Mouse (Mus musculus): ENCODE results near the gene Omd. TPM values are rescaled to one million over a fixed set of nuclear protein-coding genes. Genes with fewer than 3 reads are reported as not detected.
"Not testable (repeated sequence)": the region's sequence is repeated elsewhere in the genome, so short reads cannot be mapped to it uniquely, and the experiment has no call there.

Omd gene
- polyA plus RNA-seq, 1 experiment from 2014 or later: 0.45 TPM

GRCm38 (mm10) chr13:49571418-49571817, 10.8 kb upstream of the Omd start:
- H3K36me3 ChIP-seq (ENCODE audit: control insufficient read depth, insufficient read depth, low read length): no peaks in the 10 kb centered on the region
- H3K4me1 ChIP-seq (ENCODE audit: control insufficient read depth in 2 of 2, insufficient read depth in 2 of 2, low read length in 2 of 2): no peaks in the 10 kb centered on the region
- WGBS: 72% methylated on average over 2 of the region's 2 CpGs
- H3K9me3 ChIP-seq (ENCODE audit: control insufficient read depth, low read length): no peaks in the 10 kb centered on the region
- H3K27me3 ChIP-seq (ENCODE audit: control insufficient read depth, insufficient read depth, low read length): no peaks in the 10 kb centered on the region
- no peak overlapping the region for H3K9ac ChIP-seq (ENCODE audit: low read length)
- ATAC-seq (ENCODE audit: insufficient number of reproducible peaks, insufficient read depth, low FRiP score, low read depth): no peak
- no peak overlapping the region for H3K27ac ChIP-seq (replicated peaks in 1 of 2; ENCODE audit: control insufficient read depth in 1 of 2, insufficient read depth in 1 of 2, low read depth in 2 of 2, low read length in 2 of 2)
- no peak overlapping the region for H3K4me3 ChIP-seq (ENCODE audit: control insufficient read depth in 1 of 2, insufficient read depth in 1 of 2, low read depth in 1 of 2, low read length in 2 of 2)
- no peak overlapping the region for H3K4me2 ChIP-seq (ENCODE audit: low read length)

- H3K4me1 ChIP-seq (ENCODE audit: control insufficient read depth in 2 of 2, insufficient read depth in 2 of 2, low read length in 2 of 2): peaks cover 0 to 3% of the 10 kb centered on the region in 2 experiments; a peak in 1 of 4 replicates
- no peak overlapping the region for H3K9ac ChIP-seq (ENCODE audit: low read length)
- H3K27me3 ChIP-seq (ENCODE audit: control insufficient read depth, insufficient read depth, low read length): no peaks in the 10 kb centered on the region
- no peaks in the 10 kb centered on the region for H3K36me3 ChIP-seq (ENCODE audit: control insufficient read depth, insufficient read depth, low read length)
- H3K4me3 ChIP-seq (ENCODE audit: control insufficient read depth in 1 of 2, insufficient read depth in 1 of 2, low read depth in 1 of 2, low read length in 2 of 2): no peak overlapping the region
- H3K27ac ChIP-seq (replicated peaks in 1 of 2; ENCODE audit: control insufficient read depth in 1 of 2, insufficient read depth in 1 of 2, low read depth in 2 of 2, low read length in 2 of 2): 0 out of 4 replicates have a peak overlapping the region, but pooled peaks of 1 of the 2 experiments have one; percentile 33
- no peaks in the 10 kb centered on the region for H3K9me3 ChIP-seq (ENCODE audit: control insufficient read depth, low read length)
- no peak for ATAC-seq (ENCODE audit: insufficient number of reproducible peaks, insufficient read depth, low FRiP score, low read depth)
- H3K4me2 ChIP-seq (ENCODE audit: low read length): no peak overlapping the region
Observed at GRCm38 (mm10) chr13:49583859-49584258, 1.6 kb downstream of the Omd start.

GRCm38 (mm10) chr13:49584307-49585005, 2.2 kb downstream of the Omd start:
- H3K4me1 ChIP-seq (ENCODE audit: control insufficient read depth in 2 of 2, insufficient read depth in 2 of 2, low read length in 2 of 2): peaks cover 0 to 3% of the 10 kb centered on the region in 2 experiments; a peak in 1 of 4 replicates
- no peaks in the 10 kb centered on the region for H3K9me3 ChIP-seq (ENCODE audit: control insufficient read depth, low read length)
- no peak overlapping the region for H3K4me3 ChIP-seq (ENCODE audit: control insufficient read depth in 1 of 2, insufficient read depth in 1 of 2, low read depth in 1 of 2, low read length in 2 of 2)
- H3K4me2 ChIP-seq (ENCODE audit: low read length): no peak overlapping the region
- 0 out of 4 replicates have a peak overlapping the region, but pooled peaks of 1 of the 2 experiments have one; percentile 33 for H3K27ac ChIP-seq (replicated peaks in 1 of 2; ENCODE audit: control insufficient read depth in 1 of 2, insufficient read depth in 1 of 2, low read depth in 2 of 2, low read length in 2 of 2)
- no peak overlapping the region for H3K9ac ChIP-seq (ENCODE audit: low read length)
- WGBS: 75% methylated on average over 8 of the region's 8 CpGs
- ATAC-seq (ENCODE audit: insufficient number of reproducible peaks, insufficient read depth, low FRiP score, low read depth): no peak
- no peaks in the 10 kb centered on the region for H3K27me3 ChIP-seq (ENCODE audit: control insufficient read depth, insufficient read depth, low read length)
- H3K36me3 ChIP-seq (ENCODE audit: control insufficient read depth, insufficient read depth, low read length): no peaks in the 10 kb centered on the region

- H3K9ac ChIP-seq (ENCODE audit: low read length): no peak overlapping the region
- 0 out of 4 replicates have a peak, but pooled peaks cover 0 to 3% of the 10 kb centered on the region in 2 experiments for H3K4me1 ChIP-seq (ENCODE audit: control insufficient read depth in 2 of 2, insufficient read depth in 2 of 2, low read length in 2 of 2)
- H3K9me3 ChIP-seq (ENCODE audit: control insufficient read depth, low read length): no peaks in the 10 kb centered on the region
- H3K4me2 ChIP-seq (ENCODE audit: low read length): no peak overlapping the region
- no peaks in the 10 kb centered on the region for H3K36me3 ChIP-seq (ENCODE audit: control insufficient read depth, insufficient read depth, low read length)
- WGBS: 93% methylated on average over 6 of the region's 6 CpGs
- no peaks in the 10 kb centered on the region for H3K27me3 ChIP-seq (ENCODE audit: control insufficient read depth, insufficient read depth, low read length)
- H3K4me3 ChIP-seq (ENCODE audit: control insufficient read depth in 1 of 2, insufficient read depth in 1 of 2, low read depth in 1 of 2, low read length in 2 of 2): no peak overlapping the region
- no peak for ATAC-seq (ENCODE audit: insufficient number of reproducible peaks, insufficient read depth, low FRiP score, low read depth)
- 0 out of 4 replicates have a peak overlapping the region, but pooled peaks of 1 of the 2 experiments have one; percentile 4 for H3K27ac ChIP-seq (replicated peaks in 1 of 2; ENCODE audit: control insufficient read depth in 1 of 2, insufficient read depth in 1 of 2, low read depth in 2 of 2, low read length in 2 of 2)
Observed at GRCm38 (mm10) chr13:49586062-49586461, 3.8 kb downstream of the Omd start.

GRCm38 (mm10) chr13:49602541-49602940, 20.3 kb downstream of the Omd start:
- not testable (repeated sequence) for H3K27ac ChIP-seq (replicated peaks in 1 of 2; ENCODE audit: control insufficient read depth in 1 of 2, insufficient read depth in 1 of 2, low read depth in 2 of 2, low read length in 2 of 2); H3K9ac ChIP-seq (ENCODE audit: low read length); H3K36me3 ChIP-seq (ENCODE audit: control insufficient read depth, insufficient read depth, low read length); H3K27me3 ChIP-seq (ENCODE audit: control insufficient read depth, insufficient read depth, low read length); ATAC-seq (ENCODE audit: insufficient number of reproducible peaks, insufficient read depth, low FRiP score, low read depth); H3K9me3 ChIP-seq (ENCODE audit: control insufficient read depth, low read length); H3K4me2 ChIP-seq (ENCODE audit: low read length); H3K4me3 ChIP-seq (ENCODE audit: control insufficient read depth in 1 of 2, insufficient read depth in 1 of 2, low read depth in 1 of 2, low read length in 2 of 2); H3K4me1 ChIP-seq (ENCODE audit: control insufficient read depth in 2 of 2, insufficient read depth in 2 of 2, low read length in 2 of 2)
- WGBS: 88% methylated on average over 2 of the region's 2 CpGs

- Histone ChIP-seq H3K9me3 (ENCODE audit: control insufficient read depth, low read length) (no peaks in the 10 kb centered on the region), H3K27ac (replicated peaks in 1 of 2; ENCODE audit: control insufficient read depth in 1 of 2, insufficient read depth in 1 of 2, low read depth in 2 of 2, low read length in 2 of 2) (no peak overlapping the region), H3K9ac (ENCODE audit: low read length) (no peak overlapping the region), H3K4me1 (ENCODE audit: control insufficient read depth in 2 of 2, insufficient read depth in 2 of 2, low read length in 2 of 2) (no peaks in the 10 kb centered on the region), H3K4me2 (ENCODE audit: low read length) (no peak overlapping the region), H3K4me3 (ENCODE audit: control insufficient read depth in 1 of 2, insufficient read depth in 1 of 2, low read depth in 1 of 2, low read length in 2 of 2) (no peak overlapping the region), H3K36me3 (ENCODE audit: control insufficient read depth, insufficient read depth, low read length) (no peaks in the 10 kb centered on the region), H3K27me3 (ENCODE audit: control insufficient read depth, insufficient read depth, low read length) (no peaks in the 10 kb centered on the region)
- no peak for ATAC-seq (ENCODE audit: insufficient number of reproducible peaks, insufficient read depth, low FRiP score, low read depth)
Observed at GRCm38 (mm10) chr13:49603603-49604002, 21.3 kb downstream of the Omd start.

GRCm38 (mm10) chr13:49607714-49608113, 25.5 kb downstream of the Omd start, which contains the start of gene Ogn:
Ogn (plus strand) TSS chr13:49608046.
- Histone ChIP-seq H3K36me3 (ENCODE audit: control insufficient read depth, insufficient read depth, low read length) (no peaks in the 10 kb centered on the region), H3K27me3 (ENCODE audit: control insufficient read depth, insufficient read depth, low read length) (no peaks in the 10 kb centered on the region), H3K9me3 (ENCODE audit: control insufficient read depth, low read length) (no peaks in the 10 kb centered on the region), H3K27ac (replicated peaks in 1 of 2; ENCODE audit: control insufficient read depth in 1 of 2, insufficient read depth in 1 of 2, low read depth in 2 of 2, low read length in 2 of 2) (peak within 1 kb of the TSS; percentile 25 to 56; a peak in 3 of 4 replicates), H3K4me1 (ENCODE audit: control insufficient read depth in 2 of 2, insufficient read depth in 2 of 2, low read length in 2 of 2) (peaks cover 0 to 4% of the 10 kb centered on the region in 2 experiments; a peak in 2 of 4 replicates), H3K4me3 (ENCODE audit: control insufficient read depth in 1 of 2, insufficient read depth in 1 of 2, low read depth in 1 of 2, low read length in 2 of 2) (0 out of 4 replicates have a peak within 1 kb of the TSS, but pooled peaks of 1 of the 2 experiments have one; percentile 2), H3K9ac (ENCODE audit: low read length) (0 out of 2 replicates have a peak within 1 kb of the TSS, but pooled peaks have one; percentile 2), H3K4me2 (ENCODE audit: low read length) (peak within 1 kb of the TSS; percentile 44)
- 27% methylated on average over 4 of the region's 4 CpGs for WGBS
- no peak for ATAC-seq (ENCODE audit: insufficient number of reproducible peaks, insufficient read depth, low FRiP score, low read depth)

Measured in heart, embryonic 14.5 days (tissue).